Comparison of ENCODE assay signal across 8 mouse cellular contexts in genomic region chr11:97021873-97022484, GRCm38 (mm10). TPM values are rescaled to one million over a fixed set of nuclear protein-coding genes. Genes with fewer than 3 reads are reported as not detected.
DNase-seq lines count a peak whose midpoint lies in the region; ATAC-seq and TF ChIP-seq lines count a peak whose summit lies in the region.

No protein-coding gene starts in this region.

- H3K4me1 ChIP-seq in G1E (ENCODE audit: insufficient read depth, low read depth, low read length) = peaks cover 34% of the 10 kb centered on the region
- H3K4me1 ChIP-seq in forebrain, embryonic 15.5 days = peaks cover 30% of the 10 kb centered on the region
- peaks cover 34% of the 10 kb centered on the region for H3K4me1 ChIP-seq in lung, embryonic 16.5 days (replicated peaks; ENCODE audit: control insufficient read depth, insufficient read depth, low read length)
- peaks cover 24% of the 10 kb centered on the region for H3K4me1 ChIP-seq in olfactory bulb, adult 2 months (ENCODE audit: control insufficient read depth, insufficient read depth, low read length)

- peak overlapping the region; percentile 73 for H3K4me2 ChIP-seq in forebrain, embryonic 15.5 days (replicated peaks)
- peak overlapping the region; percentile 97 for H3K4me2 ChIP-seq in lung, embryonic 16.5 days (ENCODE audit: low read depth, low read length)

- peak overlapping the region; percentile 65; the same call in 1 of the 2 replicates for H3K4me3 ChIP-seq in G1E (ENCODE audit: low read depth, low read length)
- peak overlapping the region; percentile 49 for H3K4me3 ChIP-seq in forebrain, embryonic 15.5 days
- H3K4me3 ChIP-seq in layer of hippocampus, adult 2 months = peak overlapping the region; percentile 54
- peak overlapping the region; percentile 61 for H3K4me3 ChIP-seq in lung, embryonic 16.5 days (ENCODE audit: low read length)
- H3K4me3 ChIP-seq in olfactory bulb, adult 2 months (ENCODE audit: insufficient read depth, low read depth, low read length) = peak overlapping the region; percentile 53

- H3K27me3 ChIP-seq in G1E (ENCODE audit: insufficient read depth, low read length) = peaks cover 77% of the 10 kb centered on the region
- peaks cover 81% of the 10 kb centered on the region for H3K27me3 ChIP-seq in forebrain, embryonic 15.5 days
- H3K27me3 ChIP-seq in lung, embryonic 16.5 days (ENCODE audit: control insufficient read depth, insufficient read depth, low read depth, low read length) = peaks cover 64% of the 10 kb centered on the region

- no peak for TF ChIP-seq CTCF in G1E (IDR thresholded peaks at IDR 0.05; ENCODE audit: low read depth, low read length)
- peak; percentile 74 for TF ChIP-seq CTCF in layer of hippocampus, adult 2 months (conservative IDR thresholded peaks at IDR 0.05)
- peak; percentile 38 for TF ChIP-seq CTCF in olfactory bulb, adult 2 months (IDR thresholded peaks at IDR 0.05; ENCODE audit: insufficient read depth, low read depth, low read length)

- no peak overlapping the region for H3K27ac ChIP-seq in forebrain, embryonic 15.5 days (replicated peaks)
- no peak overlapping the region for H3K27ac ChIP-seq in layer of hippocampus, adult 2 months
- H3K27ac ChIP-seq in lung, embryonic 16.5 days (ENCODE audit: low read length) = no peak overlapping the region
- H3K27ac ChIP-seq in olfactory bulb, adult 2 months (ENCODE audit: insufficient read depth, low read depth, low read length) = no peak overlapping the region

- H3K9ac ChIP-seq in forebrain, embryonic 15.5 days (replicated peaks) = peak overlapping the region; percentile 48
- H3K9ac ChIP-seq in lung, embryonic 16.5 days (ENCODE audit: low read length) = peak overlapping the region; percentile 73

- no peak for DNase-seq in G1E (ENCODE audit: low spot score)
- DNase-seq in cerebellum, adult 18-20 months = peak; percentile 77
- DNase-seq in heart, postnatal 36 days = peak; percentile 78 to 79
- DNase-seq in layer of hippocampus, adult 2 months (ENCODE audit: low spot score in 2 of 2) = peak in 1 of 2 experiments; percentile 75
- peak; percentile 93 for DNase-seq in thymus, postnatal 0 days (ENCODE audit: low spot score)

- WGBS in forebrain, embryonic 15.5 days = under 1% methylated on average over 50 of the region's 50 CpGs
- 2% methylated on average over 50 of the region's 50 CpGs for WGBS in lung, embryonic 16.5 days
- WGBS in olfactory bulb, adult 2 months = under 1% methylated on average over 50 of the region's 50 CpGs

- ATAC-seq in G1E (ENCODE audit: extremely low read depth, insufficient number of reproducible peaks, low FRiP score, poor library complexity, severe bottlenecking) = no peak
- peak; percentile 55 for ATAC-seq in forebrain, embryonic 15.5 days (replicated peaks)
- peak; percentile 37; the same call in 1 of the 2 replicates for ATAC-seq in lung, embryonic 16.5 days (ENCODE audit: low read depth)

- no peaks in the 10 kb centered on the region for H3K36me3 ChIP-seq in G1E (replicated peaks)
- H3K36me3 ChIP-seq in forebrain, embryonic 15.5 days = no peaks in the 10 kb centered on the region
- H3K36me3 ChIP-seq in lung, embryonic 16.5 days (ENCODE audit: control insufficient read depth, insufficient read depth, low read length) = no peaks in the 10 kb centered on the region

- H3K9me3 ChIP-seq in G1E (replicated peaks) = peaks cover 6% of the 10 kb centered on the region
- no peaks in the 10 kb centered on the region for H3K9me3 ChIP-seq in forebrain, embryonic 15.5 days
- H3K9me3 ChIP-seq in lung, embryonic 16.5 days (ENCODE audit: control insufficient read depth, low read length) = no peaks in the 10 kb centered on the region

- intact Hi-C loops in heart, postnatal 36 days (cut with DNase I) = loop anchor here (5.0 kb wide), 1 partner anchor 155 kb away; no protein-coding TSS in a partner anchor

- TF ChIP-seq POLR2A in olfactory bulb, adult 2 months (IDR thresholded peaks at IDR 0.05; ENCODE audit: insufficient read depth, low read depth, low read length) = no peak

RNA-seq across cellular contexts. Expression of gene Scrn2, which starts 7.8 kb away (rescaled TPM):
- total RNA-seq in G1E (2014; fragmentation: Nextera tagmentation) (1.2 and 5.3 TPM in 2 replicates), G1E (2017) (9.6 and 10.5 TPM in 2 replicates)
- polyA plus RNA-seq in G1E (2012) = 12.7 and 14.5 TPM in 2 replicates
- polyA plus RNA-seq in forebrain, embryonic 15.5 days (2015; fragmentation: Nextera tagmentation; extraction: Ambion mirVana) = 16.0 and 17.2 TPM in 2 replicates
- 10 to 100 TPM; 13.7 to 14.1 TPM for total RNA-seq in heart, postnatal 36 days (2021)
- total RNA-seq in layer of hippocampus, adult 2 months (2021) = 1 to 10 TPM; 4.9 to 5.5 TPM
- 29.7 and 32.9 TPM in 2 replicates for polyA plus RNA-seq in lung, embryonic 16.5 days (2015; fragmentation: Nextera tagmentation; extraction: Ambion mirVana)
- not detected in 2 replicates for polyA plus RNA-seq in olfactory bulb, adult 2 months (2012; ENCODE audit: insufficient read depth, insufficient read length, low replicate concordance, missing spikeins)
- 23.1 and 25.8 TPM in 2 replicates for polyA plus RNA-seq in thymus, postnatal 0 days (2015; fragmentation: Nextera tagmentation; extraction: Ambion mirVana)

RNA-seq across cellular contexts. Expression of gene Sp6, which starts 8.8 kb away (rescaled TPM):
- not detected in 2 replicates for total RNA-seq in G1E (2014; fragmentation: Nextera tagmentation)
- total RNA-seq in G1E (2017) = 0.05 and 0.12 TPM in 2 replicates
- 0.01 TPM in 1 of 2 replicates, not detected in the other for polyA plus RNA-seq in G1E (2012)
- polyA plus RNA-seq in forebrain, embryonic 15.5 days (2015; fragmentation: Nextera tagmentation; extraction: Ambion mirVana) = 0.10 and 0.43 TPM in 2 replicates
- under 1 TPM in 1 of 2 experiments, not detected in 1; 0.14 TPM for total RNA-seq in heart, postnatal 36 days (2021)
- 1 to 10 TPM in 1 of 2 experiments, under 1 TPM in 1; 0.79 to 1.2 TPM for total RNA-seq in layer of hippocampus, adult 2 months (2021)
- polyA plus RNA-seq in lung, embryonic 16.5 days (2015; fragmentation: Nextera tagmentation; extraction: Ambion mirVana) = 0.59 and 0.62 TPM in 2 replicates
- not detected in 2 replicates for polyA plus RNA-seq in olfactory bulb, adult 2 months (2012; ENCODE audit: insufficient read depth, insufficient read length, low replicate concordance, missing spikeins)
- polyA plus RNA-seq in thymus, postnatal 0 days (2015; fragmentation: Nextera tagmentation; extraction: Ambion mirVana) = 1.7 TPM in 2 replicates

RNA-seq across cellular contexts. Expression of gene Lrrc46, which starts 19.2 kb away (rescaled TPM):
- total RNA-seq in G1E (2014; fragmentation: Nextera tagmentation) = 0.60 TPM in 1 of 2 replicates, not detected in the other
- 0.44 and 0.52 TPM in 2 replicates for total RNA-seq in G1E (2017)
- polyA plus RNA-seq in G1E (2012) = 0.07 and 0.20 TPM in 2 replicates
- 2.9 and 4.6 TPM in 2 replicates for polyA plus RNA-seq in forebrain, embryonic 15.5 days (2015; fragmentation: Nextera tagmentation; extraction: Ambion mirVana)
- not detected for total RNA-seq in heart, postnatal 36 days (2021)
- total RNA-seq in layer of hippocampus, adult 2 months (2021) = 1 to 10 TPM; 1.1 to 1.2 TPM
- 8.7 and 11.3 TPM in 2 replicates for polyA plus RNA-seq in lung, embryonic 16.5 days (2015; fragmentation: Nextera tagmentation; extraction: Ambion mirVana)
- polyA plus RNA-seq in olfactory bulb, adult 2 months (2012; ENCODE audit: insufficient read depth, insufficient read length, low replicate concordance, missing spikeins) = not detected in 2 replicates
- 0.83 and 0.86 TPM in 2 replicates for polyA plus RNA-seq in thymus, postnatal 0 days (2015; fragmentation: Nextera tagmentation; extraction: Ambion mirVana)

RNA-seq across cellular contexts. Expression of gene Mrpl10, which starts 19.4 kb away (rescaled TPM):
- 34.2 and 37.8 TPM in 2 replicates for total RNA-seq in G1E (2014; fragmentation: Nextera tagmentation)
- 36.2 and 36.5 TPM in 2 replicates for total RNA-seq in G1E (2017)
- 69.8 and 71.4 TPM in 2 replicates for polyA plus RNA-seq in G1E (2012)
- 57.0 and 58.4 TPM in 2 replicates for polyA plus RNA-seq in forebrain, embryonic 15.5 days (2015; fragmentation: Nextera tagmentation; extraction: Ambion mirVana)
- 10 to 100 TPM; 85.0 to 89.8 TPM for total RNA-seq in heart, postnatal 36 days (2021)
- 10 to 100 TPM; 74.0 to 81.6 TPM for total RNA-seq in layer of hippocampus, adult 2 months (2021)
- polyA plus RNA-seq in lung, embryonic 16.5 days (2015; fragmentation: Nextera tagmentation; extraction: Ambion mirVana) = 74.1 and 76.5 TPM in 2 replicates
- polyA plus RNA-seq in olfactory bulb, adult 2 months (2012; ENCODE audit: insufficient read depth, insufficient read length, low replicate concordance, missing spikeins) = not detected in 2 replicates
- 72.4 and 72.8 TPM in 2 replicates for polyA plus RNA-seq in thymus, postnatal 0 days (2015; fragmentation: Nextera tagmentation; extraction: Ambion mirVana)

RNA-seq across cellular contexts. Expression of gene Osbpl7, which starts 28.4 kb away (rescaled TPM):
- total RNA-seq in G1E (2014; fragmentation: Nextera tagmentation) = 15.7 and 40.7 TPM in 2 replicates
- 8.8 and 9.7 TPM in 2 replicates for total RNA-seq in G1E (2017)
- 22.0 and 29.7 TPM in 2 replicates for polyA plus RNA-seq in G1E (2012)
- 10.2 and 10.5 TPM in 2 replicates for polyA plus RNA-seq in forebrain, embryonic 15.5 days (2015; fragmentation: Nextera tagmentation; extraction: Ambion mirVana)
- total RNA-seq in heart, postnatal 36 days (2021) = 1 to 10 TPM; 3.8 to 4.9 TPM
- total RNA-seq in layer of hippocampus, adult 2 months (2021) = 10 to 100 TPM; 15.7 to 19.0 TPM
- 12.4 and 14.3 TPM in 2 replicates for polyA plus RNA-seq in lung, embryonic 16.5 days (2015; fragmentation: Nextera tagmentation; extraction: Ambion mirVana)
- polyA plus RNA-seq in olfactory bulb, adult 2 months (2012; ENCODE audit: insufficient read depth, insufficient read length, low replicate concordance, missing spikeins) = not detected in 2 replicates
- 9.9 and 11.6 TPM in 2 replicates for polyA plus RNA-seq in thymus, postnatal 0 days (2015; fragmentation: Nextera tagmentation; extraction: Ambion mirVana)

Comparison
In these comparisons a context has a peak if more than half of its experiments do, and no peak if none do; other contexts are left out.
1. RNA of gene Scrn2, which starts 7.8 kb away (polyA plus RNA-seq): 29.7 to 32.9 TPM in lung, embryonic 16.5 days, 23.1 to 25.8 TPM in thymus, postnatal 0 days, 16.0 to 17.2 TPM in forebrain, embryonic 15.5 days and 12.7 to 14.5 TPM in G1E; not detected in olfactory bulb, adult 2 months; every median in the first group is over 10 times any median in the second.
2. Peak in every context shown above with its lines, with median percentiles within 50 percentile points of each other: H3K4me3 ChIP-seq.